Mouse (Mus musculus): ENCODE measurements around the gene 1700001J03Rik. TPM values are rescaled to one million over a fixed set of nuclear protein-coding genes. Genes with fewer than 3 reads are reported as not detected.

Gene 1700001J03Rik
- polyA plus RNA-seq, 1 experiment from 2014 or later, result 0.35 TPM

GRCm38 (mm10) chr5:146221722-146222121, 36.6 kb upstream of the 1700001J03Rik start:
- peak overlapping the region; percentile 97 for H3K27ac ChIP-seq (ENCODE audit: low read depth, low read length)
- peak overlapping the region; percentile 92 for H3K9ac ChIP-seq (ENCODE audit: low read depth, low read length)
- no peaks in the 10 kb centered on the region for H3K27me3 ChIP-seq (replicated peaks; ENCODE audit: control insufficient read depth, insufficient read depth, low read length)
- WGBS, result 31% methylated on average over 6 of the region's 6 CpGs
- H3K36me3 ChIP-seq (ENCODE audit: control insufficient read depth, insufficient read depth, low read length), result peaks cover 6% of the 10 kb centered on the region
- ATAC-seq, result no peak
- peak overlapping the region; percentile 72 for H3K4me2 ChIP-seq (ENCODE audit: low read length)
- H3K4me1 ChIP-seq (ENCODE audit: control insufficient read depth, insufficient read depth, low read depth, low read length), result peaks cover 6% of the 10 kb centered on the region
- H3K4me3 ChIP-seq (ENCODE audit: low read length), result peak overlapping the region; percentile 89
- H3K9me3 ChIP-seq (ENCODE audit: control insufficient read depth, low read length), result no peaks in the 10 kb centered on the region

DNA sequence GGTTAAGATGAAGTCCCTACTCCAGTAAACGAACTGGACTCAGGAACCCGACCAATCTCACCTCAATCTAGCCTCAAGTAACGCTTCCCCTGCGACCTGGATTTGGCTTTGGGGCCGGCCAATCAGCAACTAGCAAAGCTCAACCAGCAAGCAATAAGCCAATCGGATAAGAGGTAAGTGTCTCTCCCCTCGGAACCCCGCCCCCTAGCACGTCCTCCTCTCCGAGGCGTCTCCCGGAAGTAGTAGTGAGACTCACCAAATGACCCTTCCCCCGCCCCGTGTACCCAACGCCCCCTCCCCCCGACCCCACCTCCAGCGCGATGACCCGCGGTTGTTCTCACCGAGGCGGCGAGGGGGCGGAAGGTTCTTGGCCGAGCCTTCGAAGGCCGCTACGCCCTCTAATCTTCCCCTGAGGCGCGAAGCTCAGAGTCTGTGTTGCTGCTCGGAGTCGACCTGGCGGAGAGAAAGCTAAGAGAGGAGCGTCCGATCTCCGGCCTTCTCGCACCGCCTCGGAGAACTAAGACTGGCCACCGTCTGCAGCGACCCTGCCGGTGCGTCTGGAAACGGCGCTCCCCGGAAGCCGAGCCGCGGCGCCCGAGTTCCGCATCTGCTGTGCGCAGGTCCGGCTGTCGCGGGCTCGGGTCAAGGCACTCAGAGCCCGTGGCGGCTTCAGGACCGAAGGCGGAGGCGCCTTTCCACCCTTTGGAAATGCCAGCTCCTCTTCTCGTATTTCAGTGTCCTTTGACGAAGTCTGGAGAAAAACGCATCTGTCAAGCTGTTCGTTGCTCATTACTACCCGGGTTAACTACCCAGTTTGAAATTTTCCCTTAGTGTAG, 36.0 kb upstream of the 1700001J03Rik start, which contains the start of gene Rnf6:
TSS of gene Rnf6 (minus strand) at position 677 of the 836 bp plus-strand sequence.
- Histone ChIP-seq H3K4me3 (ENCODE audit: low read length) (peak within 1 kb of the TSS; percentile 89), H3K9me3 (ENCODE audit: control insufficient read depth, low read length) (no peaks in the 10 kb centered on the region), H3K9ac (ENCODE audit: low read depth, low read length) (peak within 1 kb of the TSS; percentile 92), H3K4me2 (ENCODE audit: low read length) (peak within 1 kb of the TSS; percentile 72), H3K36me3 (ENCODE audit: control insufficient read depth, insufficient read depth, low read length) (peaks cover 8% of the 10 kb centered on the region), H3K27ac (ENCODE audit: low read depth, low read length) (peak within 1 kb of the TSS; percentile 97), H3K27me3 (replicated peaks; ENCODE audit: control insufficient read depth, insufficient read depth, low read length) (no peaks in the 10 kb centered on the region), H3K4me1 (ENCODE audit: control insufficient read depth, insufficient read depth, low read depth, low read length) (peaks cover 6% of the 10 kb centered on the region)
- WGBS, result under 1% methylated on average over 66 of the region's 67 CpGs
- peak; percentile 99 for ATAC-seq

DNA sequence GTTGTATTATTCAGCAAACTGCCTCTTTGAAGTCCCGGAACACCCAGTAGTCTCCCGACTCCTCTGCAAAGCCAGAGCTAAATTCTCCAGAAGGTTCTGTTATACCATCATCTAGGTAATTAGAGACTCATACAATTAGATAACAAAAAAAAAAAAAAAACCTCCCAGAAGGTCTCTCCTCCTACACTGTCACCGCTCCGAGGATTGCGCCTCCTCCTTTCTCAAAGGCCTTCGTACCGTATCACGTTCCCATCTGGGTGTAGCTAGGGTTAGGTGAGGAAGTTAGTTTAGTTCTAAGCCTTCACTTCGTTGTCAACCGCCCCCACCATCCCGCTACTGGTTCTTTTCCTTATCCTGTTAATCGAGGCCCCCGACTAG, 35.4 kb upstream of the 1700001J03Rik start:
- Histone ChIP-seq H3K9me3 (ENCODE audit: control insufficient read depth, low read length) (no peaks in the 10 kb centered on the region), H3K27me3 (replicated peaks; ENCODE audit: control insufficient read depth, insufficient read depth, low read length) (no peaks in the 10 kb centered on the region), H3K4me3 (ENCODE audit: low read length) (peak overlapping the region; percentile 89), H3K27ac (ENCODE audit: low read depth, low read length) (peak overlapping the region; percentile 97; the same call in 1 of the 2 replicates), H3K9ac (ENCODE audit: low read depth, low read length) (peak overlapping the region; percentile 92), H3K4me2 (ENCODE audit: low read length) (peak overlapping the region; percentile 63), H3K4me1 (ENCODE audit: control insufficient read depth, insufficient read depth, low read depth, low read length) (peaks cover 6% of the 10 kb centered on the region), H3K36me3 (ENCODE audit: control insufficient read depth, insufficient read depth, low read length) (peaks cover 14% of the 10 kb centered on the region)
- 9% methylated on average over 13 of the region's 13 CpGs for WGBS
- peak; percentile 53; the same call in 1 of the 2 replicates for ATAC-seq

DNA sequence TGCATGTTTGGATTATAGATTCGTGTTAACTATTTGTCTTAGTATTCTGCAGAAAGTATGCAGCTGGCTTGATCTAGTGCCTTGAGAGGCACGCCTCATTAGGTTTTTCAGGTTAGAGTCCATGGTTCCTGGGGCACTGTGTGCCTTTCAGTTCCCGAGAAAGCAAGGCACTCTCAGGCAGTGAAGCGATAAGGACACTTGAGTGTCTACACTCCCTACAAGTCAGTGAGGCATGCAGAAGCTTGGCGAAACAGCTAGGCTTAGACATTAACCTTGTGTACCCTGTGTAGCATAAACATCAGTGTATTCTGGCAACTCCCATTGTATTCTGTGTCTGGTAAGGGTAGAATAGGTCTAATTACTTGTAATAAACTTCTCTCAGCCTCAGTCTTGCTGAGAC, 20.4 kb upstream of the 1700001J03Rik start:
- WGBS, result 92% methylated on average over 5 of the region's 5 CpGs
- no peak overlapping the region for H3K4me3 ChIP-seq (ENCODE audit: low read length)
- H3K4me2 ChIP-seq (ENCODE audit: low read length), result no peak overlapping the region
- H3K9ac ChIP-seq (ENCODE audit: low read depth, low read length), result no peak overlapping the region
- no peak overlapping the region for H3K27ac ChIP-seq (ENCODE audit: low read depth, low read length)
- H3K9me3 ChIP-seq (ENCODE audit: control insufficient read depth, low read length), result 0 out of 2 replicates have a peak, but pooled peaks cover 3% of the 10 kb centered on the region
- H3K36me3 ChIP-seq (ENCODE audit: control insufficient read depth, insufficient read depth, low read length), result peaks cover 73% of the 10 kb centered on the region
- no peak for ATAC-seq
- no peaks in the 10 kb centered on the region for H3K27me3 ChIP-seq (replicated peaks; ENCODE audit: control insufficient read depth, insufficient read depth, low read length)
- no peaks in the 10 kb centered on the region for H3K4me1 ChIP-seq (ENCODE audit: control insufficient read depth, insufficient read depth, low read depth, low read length)

DNA sequence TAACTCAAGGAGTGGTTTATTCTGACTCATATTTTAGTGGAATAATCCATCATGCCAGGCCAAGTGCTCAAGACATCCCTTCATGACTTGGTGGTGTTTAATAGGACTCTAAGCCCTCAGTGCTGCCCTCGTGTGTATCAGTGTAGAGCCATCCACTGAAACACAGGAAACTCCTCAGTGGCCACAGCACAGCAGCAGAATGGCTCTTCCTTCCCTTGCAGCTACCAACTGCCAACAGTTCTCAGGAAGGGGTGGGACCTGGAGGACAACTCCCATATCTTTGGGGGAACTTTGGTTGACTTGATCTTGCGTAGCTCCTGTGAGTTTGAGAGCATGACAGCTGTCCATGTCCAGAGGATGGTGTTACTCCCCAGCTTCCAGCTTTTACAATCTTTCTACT, 18.8 kb upstream of the 1700001J03Rik start:
- no peaks in the 10 kb centered on the region for H3K4me1 ChIP-seq (ENCODE audit: control insufficient read depth, insufficient read depth, low read depth, low read length)
- peaks cover 63% of the 10 kb centered on the region for H3K36me3 ChIP-seq (ENCODE audit: control insufficient read depth, insufficient read depth, low read length)
- no peak overlapping the region for H3K4me3 ChIP-seq (ENCODE audit: low read length)
- H3K9ac ChIP-seq (ENCODE audit: low read depth, low read length), result no peak overlapping the region
- 0 out of 2 replicates have a peak, but pooled peaks cover 3% of the 10 kb centered on the region for H3K9me3 ChIP-seq (ENCODE audit: control insufficient read depth, low read length)
- no peaks in the 10 kb centered on the region for H3K27me3 ChIP-seq (replicated peaks; ENCODE audit: control insufficient read depth, insufficient read depth, low read length)
- H3K4me2 ChIP-seq (ENCODE audit: low read length), result no peak overlapping the region
- H3K27ac ChIP-seq (ENCODE audit: low read depth, low read length), result no peak overlapping the region
- WGBS, result 98% methylated on average over 2 of the region's 2 CpGs
- no peak for ATAC-seq

- H3K4me1 ChIP-seq (ENCODE audit: control insufficient read depth, insufficient read depth, low read depth, low read length), result no peaks in the 10 kb centered on the region
- ATAC-seq, result no peak
- over 99% methylated on average over 6 of the region's 6 CpGs for WGBS
- no peaks in the 10 kb centered on the region for H3K27me3 ChIP-seq (replicated peaks; ENCODE audit: control insufficient read depth, insufficient read depth, low read length)
- peaks cover 40% of the 10 kb centered on the region for H3K36me3 ChIP-seq (ENCODE audit: control insufficient read depth, insufficient read depth, low read length)
- H3K9ac ChIP-seq (ENCODE audit: low read depth, low read length), result no peak overlapping the region
- 0 out of 2 replicates have a peak, but pooled peaks cover 3% of the 10 kb centered on the region for H3K9me3 ChIP-seq (ENCODE audit: control insufficient read depth, low read length)
- H3K4me3 ChIP-seq (ENCODE audit: low read length), result no peak overlapping the region
- H3K27ac ChIP-seq (ENCODE audit: low read depth, low read length), result no peak overlapping the region
- H3K4me2 ChIP-seq (ENCODE audit: low read length), result no peak overlapping the region
Observed at GRCm38 (mm10) chr5:146200580-146200979, 15.5 kb upstream of the 1700001J03Rik start.

DNA sequence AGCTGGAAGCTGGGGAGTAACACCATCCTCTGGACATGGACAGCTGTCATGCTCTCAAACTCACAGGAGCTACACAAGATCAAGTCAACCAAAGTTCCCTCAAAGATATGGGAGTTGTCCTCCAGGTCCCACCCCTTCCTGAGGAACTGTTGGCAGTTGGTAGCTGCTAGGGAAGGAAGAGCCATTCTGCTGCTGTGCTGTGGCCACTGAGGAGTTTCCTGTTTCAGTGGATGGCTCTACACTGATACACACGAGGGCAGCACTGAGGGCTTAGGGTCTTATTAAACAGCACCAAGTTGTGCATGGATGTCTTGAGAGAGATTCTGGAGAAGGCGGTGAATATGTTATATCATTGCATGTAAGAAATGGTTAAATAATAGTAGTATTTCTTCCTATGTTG, 14.4 kb upstream of the 1700001J03Rik start:
- Histone ChIP-seq H3K9me3 (ENCODE audit: control insufficient read depth, low read length) (0 out of 2 replicates have a peak, but pooled peaks cover 3% of the 10 kb centered on the region), H3K4me1 (ENCODE audit: control insufficient read depth, insufficient read depth, low read depth, low read length) (no peaks in the 10 kb centered on the region), H3K9ac (ENCODE audit: low read depth, low read length) (no peak overlapping the region), H3K27me3 (replicated peaks; ENCODE audit: control insufficient read depth, insufficient read depth, low read length) (no peaks in the 10 kb centered on the region), H3K36me3 (ENCODE audit: control insufficient read depth, insufficient read depth, low read length) (peaks cover 30% of the 10 kb centered on the region), H3K27ac (ENCODE audit: low read depth, low read length) (no peak overlapping the region), H3K4me3 (ENCODE audit: low read length) (no peak overlapping the region), H3K4me2 (ENCODE audit: low read length) (no peak overlapping the region)
- WGBS, result 89% methylated on average over 2 of the region's 2 CpGs
- ATAC-seq, result no peak

DNA sequence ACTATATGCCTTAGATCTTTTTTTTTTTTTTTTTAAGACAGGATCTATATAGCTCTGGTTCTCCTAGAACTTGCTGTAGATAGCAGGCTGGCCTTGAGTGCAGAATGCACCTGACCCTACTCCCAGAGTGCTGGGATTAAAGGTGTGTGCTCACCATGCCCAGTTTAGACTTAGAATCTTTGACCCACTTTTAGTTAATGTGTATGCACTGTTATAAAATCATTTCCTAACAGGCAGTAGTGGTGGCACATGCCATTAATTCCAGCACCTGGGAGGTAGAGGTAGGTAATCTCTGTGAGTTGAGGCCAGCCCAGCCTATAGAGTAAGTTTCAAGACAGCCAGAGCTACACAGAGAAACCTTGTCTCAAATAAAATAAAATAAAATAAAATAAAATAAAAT, 14.0 kb upstream of the 1700001J03Rik start:
- Histone ChIP-seq H3K9me3 (ENCODE audit: control insufficient read depth, low read length) (0 out of 2 replicates have a peak, but pooled peaks cover 3% of the 10 kb centered on the region), H3K9ac (ENCODE audit: low read depth, low read length) (no peak overlapping the region), H3K4me2 (ENCODE audit: low read length) (no peak overlapping the region), H3K27ac (ENCODE audit: low read depth, low read length) (no peak overlapping the region), H3K4me3 (ENCODE audit: low read length) (no peak overlapping the region), H3K27me3 (replicated peaks; ENCODE audit: control insufficient read depth, insufficient read depth, low read length) (no peaks in the 10 kb centered on the region), H3K4me1 (ENCODE audit: control insufficient read depth, insufficient read depth, low read depth, low read length) (no peaks in the 10 kb centered on the region), H3K36me3 (ENCODE audit: control insufficient read depth, insufficient read depth, low read length) (peaks cover 25% of the 10 kb centered on the region)
- no peak for ATAC-seq

DNA sequence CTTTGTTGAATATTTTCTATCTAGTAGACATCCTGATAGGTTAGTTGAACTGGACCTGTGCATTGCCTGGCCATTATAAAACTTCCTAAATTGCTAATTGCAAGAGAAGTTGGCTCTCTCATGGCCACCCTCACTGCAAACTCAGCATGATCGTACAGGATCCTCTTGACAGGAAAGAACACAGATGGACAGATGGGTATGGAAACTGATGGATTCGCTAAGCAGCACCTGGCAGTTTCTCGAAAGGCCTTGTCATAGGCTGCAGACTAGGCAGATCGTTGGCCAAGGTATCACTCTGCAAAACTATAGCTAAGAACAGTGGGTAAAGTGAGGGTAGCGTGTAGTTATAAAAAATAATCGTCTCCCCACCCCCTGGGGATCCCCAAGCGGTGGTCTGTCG, 8.3 kb upstream of the 1700001J03Rik start:
- no peaks in the 10 kb centered on the region for H3K27me3 ChIP-seq (replicated peaks; ENCODE audit: control insufficient read depth, insufficient read depth, low read length)
- no peak overlapping the region for H3K4me2 ChIP-seq (ENCODE audit: low read length)
- ATAC-seq, result no peak
- no peaks in the 10 kb centered on the region for H3K9me3 ChIP-seq (ENCODE audit: control insufficient read depth, low read length)
- H3K4me3 ChIP-seq (ENCODE audit: low read length), result no peak overlapping the region
- H3K4me1 ChIP-seq (ENCODE audit: control insufficient read depth, insufficient read depth, low read depth, low read length), result no peaks in the 10 kb centered on the region
- H3K36me3 ChIP-seq (ENCODE audit: control insufficient read depth, insufficient read depth, low read length), result peaks cover 6% of the 10 kb centered on the region; the same call in 1 of the 2 replicates
- WGBS, result 84% methylated on average over 8 of the region's 8 CpGs
- H3K9ac ChIP-seq (ENCODE audit: low read depth, low read length), result no peak overlapping the region
- no peak overlapping the region for H3K27ac ChIP-seq (ENCODE audit: low read depth, low read length)

All from hindbrain, embryonic 16.5 days (tissue).